Mouse (Mus musculus): ENCODE results near the gene Prpf18. TPM values are rescaled to one million over a fixed set of nuclear protein-coding genes. Genes with fewer than 3 reads are reported as not detected.

Prpf18 gene
- 15.2 and 23.2 TPM in 2 replicates for polyA plus RNA-seq (2012)

DNA sequence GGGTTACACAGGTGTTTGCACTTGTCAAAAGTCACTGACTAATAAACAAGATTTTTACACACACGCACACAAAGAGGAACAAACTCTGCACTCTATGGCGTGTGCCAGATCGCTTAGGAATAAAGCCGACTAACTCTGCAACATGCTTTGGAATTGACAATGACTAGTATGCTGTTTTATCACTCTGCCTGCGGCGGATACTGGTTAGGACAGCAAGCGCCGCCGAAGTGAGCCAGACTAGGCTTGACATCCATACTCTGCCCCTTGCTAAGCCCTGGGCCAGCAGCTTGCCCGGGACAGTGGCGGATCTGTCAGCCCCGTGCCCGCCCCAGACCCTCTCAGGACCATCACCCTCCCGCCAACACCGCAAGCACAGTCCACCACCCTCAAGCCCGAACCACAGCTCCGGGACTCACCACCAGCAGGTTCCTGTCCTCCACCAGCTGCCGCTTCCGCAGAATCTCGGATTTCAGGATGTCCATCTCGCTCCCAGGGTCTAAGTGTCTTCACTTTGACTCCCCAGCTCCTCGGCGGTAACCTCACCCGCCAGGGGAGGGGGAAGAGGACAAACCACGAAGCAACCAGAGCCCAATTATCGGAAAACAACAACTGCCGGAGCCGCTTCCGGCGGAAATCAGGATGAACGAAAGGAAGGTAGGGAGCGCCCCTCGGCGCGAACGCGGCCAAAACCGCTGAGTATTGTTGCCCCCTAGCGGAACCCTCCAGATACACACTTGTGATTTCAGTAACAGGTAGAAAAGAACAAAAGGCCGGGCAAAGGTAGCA, at the start of gene Prpf18:
Gene Prpf18 (minus strand): TSS at position 614 of the 786 bp plus-strand sequence.
- no peak for TF ChIP-seq GATA1 (IDR thresholded peaks at IDR 0.05; ENCODE audit: low read length)

GRCm38 (mm10) chr2:4679886-4680285, 28.0 kb upstream of the Prpf18 start:
- no peak for TF ChIP-seq GATA1 (IDR thresholded peaks at IDR 0.05; ENCODE audit: low read length)

GRCm38 (mm10) chr2:4671636-4672035, 19.7 kb upstream of the Prpf18 start:
- TF ChIP-seq GATA1 (IDR thresholded peaks at IDR 0.05; ENCODE audit: low read length) = no peak

- TF ChIP-seq GATA1 (IDR thresholded peaks at IDR 0.05; ENCODE audit: low read length) = no peak
Measured at GRCm38 (mm10) chr2:4669701-4670100, 17.8 kb upstream of the Prpf18 start.

- no peak for TF ChIP-seq GATA1 (IDR thresholded peaks at IDR 0.05; ENCODE audit: low read length)
Measured at GRCm38 (mm10) chr2:4668626-4669025, 16.7 kb upstream of the Prpf18 start.

GRCm38 (mm10) chr2:4660677-4661076, 8.8 kb upstream of the Prpf18 start:
- TF ChIP-seq GATA1 (IDR thresholded peaks at IDR 0.05; ENCODE audit: low read length) = no peak

DNA sequence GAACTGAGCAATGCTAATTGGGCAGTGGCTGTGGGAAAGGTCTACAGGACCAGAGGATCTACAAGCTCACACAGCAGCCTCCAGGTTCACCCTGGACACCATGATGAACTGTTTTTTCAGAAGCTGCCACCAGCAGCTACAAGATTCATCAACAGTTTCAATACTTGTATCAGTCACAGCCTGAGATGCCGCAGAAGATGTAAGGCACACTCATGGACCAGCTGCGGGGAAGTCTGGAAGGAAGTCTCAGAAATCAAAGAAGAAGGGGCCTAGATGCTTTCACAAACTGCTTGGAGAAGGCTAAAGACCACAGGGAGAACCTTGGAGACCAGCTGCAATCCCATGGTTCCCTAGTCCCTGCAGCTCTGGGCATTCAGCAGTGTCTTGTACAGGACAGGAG, 2.3 kb downstream of the Prpf18 start:
- no peak for TF ChIP-seq GATA1 (IDR thresholded peaks at IDR 0.05; ENCODE audit: low read length)

DNA sequence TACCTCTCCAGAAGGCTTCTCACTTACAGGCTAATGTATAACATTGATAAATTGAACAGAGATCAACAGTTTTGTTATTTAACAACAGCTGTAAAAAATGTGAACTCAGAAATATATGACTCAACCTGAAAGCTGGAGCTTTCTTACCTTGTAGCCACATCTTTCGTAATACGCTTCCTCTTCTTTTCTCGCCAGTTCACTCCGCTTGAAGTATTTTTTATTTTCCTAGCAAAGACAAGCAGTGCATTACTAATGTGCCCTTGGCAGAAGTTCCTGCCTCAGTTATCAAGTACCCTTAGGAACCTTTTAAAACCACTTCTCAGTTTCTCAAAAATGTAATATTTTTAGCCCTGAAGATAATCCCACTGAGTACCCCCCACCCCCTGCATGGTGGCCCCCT, 3.8 kb downstream of the Prpf18 start:
- no peak for TF ChIP-seq GATA1 (IDR thresholded peaks at IDR 0.05; ENCODE audit: low read length)

DNA sequence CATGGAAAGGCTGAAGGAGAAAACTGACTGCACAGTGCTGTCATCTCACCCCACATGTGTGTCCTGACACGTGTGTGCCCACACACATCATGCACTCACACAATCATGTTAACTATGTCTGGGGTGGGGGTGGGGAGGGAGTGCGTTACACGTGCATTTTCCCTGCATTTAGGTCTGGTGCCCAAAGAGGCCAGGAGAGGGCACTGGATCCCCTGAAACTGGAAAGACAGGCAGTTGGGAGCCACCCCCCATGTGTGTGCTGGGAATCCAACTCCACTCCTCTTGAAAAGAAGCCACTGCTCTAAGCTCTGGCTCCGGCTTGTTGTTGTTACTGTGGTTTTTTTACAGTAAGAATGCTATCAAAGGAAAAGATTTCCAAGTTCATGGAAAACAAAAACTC, 6.8 kb downstream of the Prpf18 start:
- no peak for TF ChIP-seq GATA1 (IDR thresholded peaks at IDR 0.05; ENCODE audit: low read length)

GRCm38 (mm10) chr2:4638189-4638588, 13.7 kb downstream of the Prpf18 start:
- no peak for TF ChIP-seq GATA1 (IDR thresholded peaks at IDR 0.05; ENCODE audit: low read length)

GRCm38 (mm10) chr2:4636656-4637055, 15.3 kb downstream of the Prpf18 start:
- no peak for TF ChIP-seq GATA1 (IDR thresholded peaks at IDR 0.05; ENCODE audit: low read length)

DNA sequence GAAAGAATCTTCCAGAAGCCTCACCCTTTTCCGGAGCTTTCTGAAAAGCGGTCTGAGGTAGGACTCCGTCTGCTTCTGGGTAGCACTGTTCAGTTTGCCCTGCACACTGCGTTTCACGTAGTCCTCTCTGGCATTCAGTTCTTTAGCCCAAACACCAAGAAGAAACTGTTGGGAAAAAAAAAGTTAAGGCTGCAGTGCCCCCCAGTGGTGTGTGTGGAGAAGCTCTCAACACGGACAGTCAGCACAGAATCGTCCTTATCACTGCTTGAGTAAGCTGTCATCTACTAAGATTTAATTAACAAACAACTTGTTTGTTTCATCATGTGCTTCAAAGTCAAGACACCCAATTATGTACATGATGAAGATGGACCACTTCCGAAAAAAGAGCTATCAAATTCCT, 16.1 kb downstream of the Prpf18 start:
- no peak for TF ChIP-seq GATA1 (IDR thresholded peaks at IDR 0.05; ENCODE audit: low read length)

GRCm38 (mm10) chr2:4630197-4630835, 21.6 kb downstream of the Prpf18 start:
- TF ChIP-seq GATA1 (IDR thresholded peaks at IDR 0.05; ENCODE audit: low read length) = no peak

DNA sequence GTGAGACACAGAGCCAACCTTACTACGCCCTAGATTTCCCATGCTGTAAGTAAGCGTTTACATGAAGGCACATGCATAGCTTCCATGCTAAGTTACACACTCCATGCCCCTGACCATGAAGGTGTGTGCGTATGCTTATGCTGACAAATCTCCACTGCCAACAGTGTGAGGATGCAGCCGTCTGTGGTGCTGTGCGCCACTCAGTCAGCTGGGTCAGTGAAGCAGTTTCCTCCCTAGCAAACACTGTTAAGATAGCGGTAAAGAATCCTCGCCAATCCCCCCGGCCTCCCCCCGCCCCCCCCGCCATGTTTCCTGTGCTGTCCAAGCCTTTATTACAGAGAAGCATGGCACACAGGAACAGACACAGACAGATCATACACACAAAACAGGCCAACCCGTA, 22.4 kb downstream of the Prpf18 start:
- TF ChIP-seq GATA1 (IDR thresholded peaks at IDR 0.05; ENCODE audit: low read length) = no peak

GRCm38 (mm10) chr2:4628920-4629319, 23.0 kb downstream of the Prpf18 start:
- no peak for TF ChIP-seq GATA1 (IDR thresholded peaks at IDR 0.05; ENCODE audit: low read length)

DNA sequence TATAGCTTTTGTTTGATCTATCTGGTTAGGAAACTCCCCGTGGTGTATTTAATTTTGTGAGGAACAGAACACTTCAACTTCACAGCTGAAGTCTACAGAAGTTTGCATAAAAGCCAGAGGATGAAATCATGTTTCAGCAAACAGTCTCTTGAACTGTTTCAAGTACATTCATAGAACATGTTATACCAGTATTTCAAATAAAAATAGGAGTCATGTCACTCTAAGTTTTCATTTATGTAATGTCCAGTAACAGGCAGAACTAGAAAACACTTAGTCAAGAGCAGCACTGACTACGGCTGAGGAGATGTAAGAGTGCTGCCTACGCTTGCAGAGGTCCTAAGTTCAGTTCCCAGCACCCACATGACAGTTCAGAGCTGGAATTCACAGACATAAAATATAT, 25.0 kb downstream of the Prpf18 start:
- no peak for TF ChIP-seq GATA1 (IDR thresholded peaks at IDR 0.05; ENCODE audit: low read length)

DNA sequence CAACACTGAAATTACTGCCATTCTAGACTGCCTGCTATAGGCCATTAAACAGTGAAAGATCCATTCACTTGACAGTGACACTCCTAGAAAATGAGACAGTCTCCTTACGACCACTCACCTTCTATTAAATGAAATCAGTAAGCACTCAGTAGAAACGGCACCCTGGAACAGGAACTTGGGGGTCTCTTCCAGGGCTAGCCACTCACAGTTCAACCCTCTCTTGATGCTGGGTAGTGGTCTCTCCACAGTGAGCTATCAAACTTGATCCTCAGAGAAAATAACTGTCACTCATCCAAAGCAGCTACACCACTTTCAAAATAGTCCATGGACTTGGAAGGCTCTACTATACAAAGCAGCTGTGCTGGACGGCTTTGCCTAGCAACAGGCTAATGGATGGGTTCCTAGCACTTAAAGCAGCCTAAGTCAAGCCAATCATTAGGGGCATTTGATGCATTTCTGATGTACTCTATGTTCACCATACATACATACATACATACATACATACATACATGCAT, 30.4 kb downstream of the Prpf18 start:
- TF ChIP-seq GATA1 (IDR thresholded peaks at IDR 0.05; ENCODE audit: low read length) = no peak

Data from G1E-ER4 (cell line).